Mouse (Mus musculus) cerebellum, adult 9-11 months (tissue): ENCODE measurements around the gene A230072I06Rik.

ENCODE experiments used
- DNase-seq: peaks from one replicate; pipeline ENCODE4 v3.0.0; 2022

A230072I06Rik gene

GRCm38 (mm10) chr8:12278663-12279312 is at the start of gene A230072I06Rik:
Gene A230072I06Rik, plus strand, starts transcription at chr8:12278819.
- no peak for DNase-seq

DNA sequence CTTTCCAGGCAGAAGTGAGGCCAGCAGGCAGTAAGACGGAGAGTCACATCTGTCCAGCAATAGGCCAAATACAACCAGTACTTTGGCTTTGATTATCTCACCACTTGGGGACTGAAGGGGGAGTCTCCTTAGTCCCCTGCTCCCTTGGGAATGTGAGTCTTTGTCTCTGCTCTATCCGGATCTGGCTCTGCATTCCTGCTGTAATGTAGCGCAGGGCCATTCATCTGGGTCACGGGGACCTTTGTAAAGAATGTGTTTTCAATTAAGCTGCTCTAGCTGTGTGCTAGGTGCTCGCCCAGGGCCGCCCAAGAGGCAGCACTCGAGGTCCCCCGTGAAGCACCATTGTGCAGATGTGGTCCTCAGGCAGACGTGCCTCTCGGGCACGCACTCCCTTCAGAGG is 44.6 kb upstream of the A230072I06Rik start:
- DNase-seq: no peak

GRCm38 (mm10) chr8:12238775-12239174 is 39.8 kb upstream of the A230072I06Rik start:
- DNase-seq: no peak

- no peak for DNase-seq
These were observed 38.5 kb upstream of the A230072I06Rik start for GRCm38 (mm10) chr8:12240143-12240542.

DNA sequence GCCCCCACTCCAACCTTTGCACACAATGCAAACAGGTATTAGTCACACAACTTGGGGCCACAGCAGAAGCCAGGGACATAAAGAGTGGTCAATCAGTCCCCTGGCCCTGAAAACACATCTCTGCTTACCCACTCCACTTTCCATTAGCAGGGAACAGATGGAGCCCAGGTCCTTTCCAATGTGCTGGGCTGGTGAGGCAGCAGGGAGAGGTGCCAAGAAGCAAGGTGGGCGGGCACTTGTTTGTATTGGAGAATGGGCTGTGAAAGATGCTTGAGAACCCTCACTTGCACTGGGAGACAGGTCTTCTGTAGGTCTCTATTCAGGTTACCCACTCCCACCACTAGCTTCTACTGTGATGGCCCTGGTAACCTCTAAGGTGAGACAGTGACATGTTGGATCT is 34.9 kb upstream of the A230072I06Rik start:
- no peak for DNase-seq

- no peak for DNase-seq
These were observed 18.7 kb upstream of the A230072I06Rik start for GRCm38 (mm10) chr8:12259890-12260289.

DNA sequence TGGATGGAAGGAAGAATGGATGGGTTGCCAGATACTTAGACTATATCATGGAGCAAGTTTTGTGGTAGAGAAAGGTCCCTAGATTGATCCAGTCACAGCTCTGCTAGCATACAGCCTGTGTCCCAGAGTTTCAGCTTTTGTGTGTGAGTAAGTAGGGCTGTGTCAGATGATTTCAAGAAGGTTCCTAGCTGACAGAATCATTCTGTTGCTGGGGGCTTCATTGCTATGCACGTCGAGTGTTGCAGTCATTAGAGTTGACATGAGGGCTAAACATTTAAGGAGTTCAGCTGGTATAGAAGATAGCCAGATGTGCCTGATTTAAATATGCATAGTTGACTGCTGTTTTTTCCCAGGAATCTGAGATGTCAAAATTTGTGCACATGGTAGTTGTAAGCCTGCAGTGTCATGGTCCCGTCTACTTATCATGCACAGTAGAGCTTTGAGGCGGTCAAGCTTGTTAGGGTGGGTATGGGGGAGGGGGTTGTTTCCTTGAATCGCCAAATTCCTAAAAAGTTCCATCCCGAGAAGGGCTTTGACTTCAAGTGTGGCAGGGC is 18.1 kb upstream of the A230072I06Rik start:
- DNase-seq: no peak

DNA sequence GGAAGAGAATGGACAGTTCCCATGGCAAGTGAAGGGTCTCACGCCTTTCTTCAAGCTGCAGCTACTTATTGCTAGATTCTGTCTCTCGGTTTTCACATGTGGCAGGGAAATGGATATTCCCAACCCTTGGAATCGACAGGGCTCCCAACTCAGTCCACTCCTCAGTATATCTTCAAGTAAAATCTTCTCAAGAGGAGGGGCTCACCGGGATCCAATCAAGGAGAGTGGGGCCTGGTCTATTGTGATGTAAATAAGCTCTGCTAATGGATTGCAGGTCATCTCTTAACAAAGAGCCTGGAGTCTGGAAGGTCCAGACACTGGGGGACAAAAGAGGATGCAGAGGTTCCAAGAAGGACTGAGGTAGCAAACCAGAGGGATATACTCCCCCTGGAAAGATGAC is 17.1 kb upstream of the A230072I06Rik start:
- no peak for DNase-seq

- no peak for DNase-seq
These were observed 13.6 kb upstream of the A230072I06Rik start for GRCm38 (mm10) chr8:12264996-12265395.

DNA sequence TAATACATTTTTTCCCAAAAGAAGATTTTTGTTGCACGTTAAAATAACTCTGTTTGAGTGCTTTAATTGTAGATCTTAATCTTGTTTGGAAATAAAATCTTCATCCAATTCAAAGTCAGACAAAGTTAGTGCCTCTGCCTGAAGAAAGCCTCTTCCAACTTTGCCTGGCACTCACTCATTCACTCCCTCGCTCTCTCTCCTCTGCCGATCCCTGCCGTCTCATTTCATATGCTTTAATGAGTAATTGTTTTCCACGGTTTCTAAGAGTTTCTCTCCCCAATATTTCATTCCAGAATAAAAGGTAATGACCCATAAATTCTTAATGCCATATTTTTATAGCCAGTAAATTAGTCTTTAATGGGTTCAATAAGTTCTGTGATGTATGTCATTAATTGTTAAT is 10.8 kb upstream of the A230072I06Rik start:
- DNase-seq: no peak

- DNase-seq: no peak
These were observed 10.3 kb upstream of the A230072I06Rik start for GRCm38 (mm10) chr8:12268306-12268829.

- DNase-seq: no peak
These were observed 1.0 kb downstream of the A230072I06Rik start for GRCm38 (mm10) chr8:12279482-12280192.

GRCm38 (mm10) chr8:12282128-12282527 is 3.5 kb downstream of the A230072I06Rik start:
- no peak for DNase-seq

DNA sequence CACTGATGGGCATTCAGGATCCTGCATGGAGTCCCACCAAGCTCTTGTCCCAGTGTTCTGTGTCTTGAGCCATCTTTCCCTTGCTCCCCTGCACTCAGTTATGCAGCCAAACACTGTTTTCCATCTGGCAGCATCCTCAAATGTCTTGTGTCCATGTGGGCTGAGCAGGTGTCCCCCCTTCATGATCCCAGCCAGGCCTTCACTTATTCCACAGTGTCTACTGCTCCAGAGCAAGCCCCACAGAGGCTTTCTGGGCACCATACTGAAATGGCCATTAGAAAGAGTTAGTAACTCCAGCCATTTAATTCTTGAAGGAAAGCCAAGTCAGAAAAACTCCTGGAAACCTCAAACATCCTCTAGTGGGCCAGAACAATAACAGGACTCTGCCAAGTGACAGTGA is 11.9 kb downstream of the A230072I06Rik start:
- DNase-seq: no peak

GRCm38 (mm10) chr8:12298326-12298950 is 19.8 kb downstream of the A230072I06Rik start:
- no peak for DNase-seq

DNA sequence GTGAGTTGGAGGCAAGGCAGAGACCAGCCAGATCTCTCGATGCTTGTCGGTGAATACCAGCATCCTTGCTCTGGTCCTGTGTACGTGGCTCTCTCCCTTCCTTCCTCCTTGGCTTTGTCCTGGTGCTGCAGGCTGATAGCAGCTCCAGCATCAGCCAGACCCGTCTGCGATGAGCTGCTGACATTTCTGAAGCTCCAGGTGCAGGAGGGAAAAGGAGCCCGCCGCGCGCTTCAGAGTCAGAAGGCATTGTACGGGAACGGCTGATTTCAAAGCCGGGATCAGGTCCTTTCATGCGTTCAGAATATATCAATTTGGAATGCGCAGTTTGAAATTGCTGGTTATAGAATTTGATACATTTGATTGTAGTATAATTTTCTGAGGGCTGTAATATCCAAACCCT is 23.4 kb downstream of the A230072I06Rik start:
- DNase-seq: no peak

DNA sequence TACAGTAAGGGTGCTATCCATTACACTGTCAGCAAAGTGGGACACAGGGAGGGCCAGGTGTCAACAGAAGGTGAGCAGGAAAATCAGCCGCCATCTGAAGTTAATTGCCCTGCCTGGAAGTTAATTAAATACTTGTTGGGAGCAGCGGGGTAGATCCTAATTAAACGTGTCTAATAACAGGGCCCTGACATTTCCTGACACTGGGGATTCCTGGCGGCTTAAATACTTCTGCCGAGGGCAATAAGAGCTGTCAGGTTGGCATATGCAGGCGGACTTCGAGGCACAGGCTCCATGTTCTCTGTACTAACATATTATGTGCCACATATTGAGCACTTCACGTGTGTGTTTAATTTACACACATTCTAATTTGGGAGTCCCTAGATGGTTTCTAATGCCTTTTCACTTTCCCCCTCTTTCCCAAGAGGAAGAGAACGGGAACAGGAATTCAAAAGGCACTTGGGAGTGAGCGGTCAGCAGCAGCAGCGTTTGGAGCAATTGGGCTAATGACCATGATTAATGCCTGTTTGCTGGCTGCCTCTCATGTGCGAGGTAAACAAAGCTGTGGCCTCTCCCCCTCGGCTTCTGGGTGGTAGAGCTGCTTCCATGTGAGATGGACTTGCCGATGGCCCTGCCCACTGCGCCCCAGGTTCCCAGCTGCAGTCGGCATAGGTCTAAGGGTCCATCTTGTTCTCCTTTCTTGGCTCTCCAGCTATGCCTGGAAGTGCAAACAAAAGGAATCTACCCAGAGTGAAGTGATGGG is 34.5 kb downstream of the A230072I06Rik start:
- no peak for DNase-seq

- DNase-seq: no peak
These were observed 35.6 kb downstream of the A230072I06Rik start for GRCm38 (mm10) chr8:12314258-12314657.

DNA sequence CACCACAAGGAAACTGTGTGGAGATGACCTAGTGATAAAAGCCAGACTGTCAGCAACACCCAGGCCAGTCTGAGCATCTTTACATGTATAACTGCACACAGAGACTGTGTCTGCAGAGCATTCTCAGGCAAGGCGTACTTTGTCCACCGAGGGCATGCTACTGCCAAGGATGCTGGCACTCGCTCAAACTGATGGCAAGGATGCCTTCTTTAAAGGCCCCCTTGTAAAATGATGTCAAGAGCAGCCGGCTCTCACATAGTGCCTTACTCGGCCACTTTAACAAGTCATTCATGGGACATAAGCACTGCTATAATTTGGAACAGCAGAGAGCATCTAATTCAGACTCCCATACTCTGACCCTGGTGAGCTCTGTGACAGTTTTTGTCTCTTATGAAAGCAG is 36.6 kb downstream of the A230072I06Rik start:
- no peak for DNase-seq

GRCm38 (mm10) chr8:12319755-12320455 is 41.3 kb downstream of the A230072I06Rik start:
- no peak for DNase-seq

DNA sequence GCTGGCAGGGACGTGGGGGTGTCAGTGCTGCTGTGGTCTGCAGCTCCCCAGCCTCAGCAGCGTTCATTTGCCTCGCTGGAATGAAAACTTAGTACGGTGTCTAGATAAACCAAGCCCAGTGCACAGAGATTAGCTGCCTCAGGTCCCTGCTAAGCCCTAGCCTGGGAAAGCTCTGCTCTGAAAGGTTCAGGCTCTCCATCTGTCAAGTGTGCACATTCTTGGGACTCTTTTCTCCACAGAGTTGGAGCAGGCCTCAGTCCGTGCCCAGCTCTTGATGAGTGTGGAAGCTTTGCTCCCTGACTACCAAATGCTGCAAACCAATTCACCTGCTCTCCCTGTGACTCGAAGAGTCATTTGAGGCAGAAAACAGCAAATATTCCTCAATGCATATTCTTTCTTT is 43.5 kb downstream of the A230072I06Rik start:
- no peak for DNase-seq

DNA sequence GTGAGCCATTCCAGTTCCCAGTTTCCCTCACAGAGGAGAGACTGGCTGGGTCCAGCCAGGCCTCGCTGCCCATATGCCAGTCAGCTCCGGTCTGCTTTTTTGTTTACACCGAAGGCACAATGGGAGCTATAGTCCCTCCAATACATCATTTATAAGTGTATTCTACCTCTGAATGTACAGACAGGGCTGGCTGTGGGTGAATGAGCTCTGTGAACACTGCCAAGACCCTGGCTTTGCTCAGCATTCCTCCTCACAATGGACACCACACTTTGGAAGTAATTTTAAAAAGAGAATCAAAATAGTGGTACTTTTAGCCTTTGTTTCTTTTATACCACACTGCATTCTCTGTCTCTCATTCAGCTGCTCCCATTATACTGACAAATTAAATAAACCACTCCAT is 44.6 kb downstream of the A230072I06Rik start:
- no peak for DNase-seq
